Mouse (Mus musculus) c-Kit-positive CD71-positive TER-119-negative erythroid progenitor cells, embryonic 14.5 days (primary cell): ENCODE data around the gene Misp.

Experiments
- DNase-seq: peaks from one replicate; pipeline ENCODE4 v3.0.0-alpha.2; 2013; ENCODE audit warnings: low read depth

Misp gene

DNA sequence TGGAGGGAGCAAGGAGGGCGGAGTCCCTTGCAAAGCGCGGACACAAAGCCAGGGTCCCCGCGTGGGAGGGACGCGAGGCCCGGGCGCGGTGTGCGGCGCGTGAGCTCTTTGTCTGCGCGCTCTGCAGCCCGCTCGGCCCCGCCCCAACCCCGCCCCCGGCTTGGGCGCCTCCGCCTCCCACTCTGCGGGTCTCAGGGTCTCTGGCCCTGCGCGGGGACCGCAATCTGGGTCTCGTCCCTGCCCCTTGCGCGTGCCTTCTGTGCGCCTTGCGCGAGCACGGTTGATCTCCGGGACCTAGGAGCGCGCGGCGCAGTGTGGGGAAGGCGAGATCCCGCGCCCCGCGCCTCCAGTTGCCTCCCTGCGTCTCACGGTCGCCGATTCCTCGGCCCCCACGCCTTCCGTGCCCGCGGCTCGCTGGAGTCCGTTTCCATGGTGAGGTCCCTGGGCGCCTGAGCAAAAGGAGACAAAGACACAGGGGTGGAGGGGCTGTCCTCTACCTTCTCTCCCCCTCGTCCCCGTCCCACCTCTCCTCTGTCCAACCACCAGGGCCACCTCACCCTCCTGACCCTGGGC, 53.6 kb downstream of the Misp start, which contains the start of the genes Prtn3 and Plppr3:
Gene Prtn3 (plus strand): TSS at position 187 of the 573 bp plus-strand sequence.
Gene Plppr3 (minus strand): TSS at position 345 of the 573 bp plus-strand sequence.
- no peak for DNase-seq

DNA sequence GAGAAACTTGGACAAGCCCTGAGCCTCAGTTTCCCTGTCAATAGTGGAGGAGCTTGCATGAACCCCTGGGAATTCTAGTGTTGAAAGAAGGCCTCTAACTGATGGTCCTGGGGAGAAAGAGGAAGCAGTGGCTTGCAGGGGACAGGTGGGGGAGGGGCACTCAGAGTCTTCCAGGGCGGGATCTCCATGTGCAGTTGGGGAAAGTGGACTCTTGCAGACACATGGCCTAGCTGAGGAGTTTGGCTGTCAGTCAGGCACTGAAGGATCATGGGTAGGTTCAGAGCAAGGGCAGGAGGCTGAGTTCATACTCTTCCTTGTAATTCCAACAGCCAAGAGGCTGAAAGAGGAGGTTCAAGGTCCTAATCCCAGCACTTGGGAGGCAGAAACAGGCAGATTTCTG, 56.4 kb downstream of the Misp start:
- DNase-seq, result no peak

DNA sequence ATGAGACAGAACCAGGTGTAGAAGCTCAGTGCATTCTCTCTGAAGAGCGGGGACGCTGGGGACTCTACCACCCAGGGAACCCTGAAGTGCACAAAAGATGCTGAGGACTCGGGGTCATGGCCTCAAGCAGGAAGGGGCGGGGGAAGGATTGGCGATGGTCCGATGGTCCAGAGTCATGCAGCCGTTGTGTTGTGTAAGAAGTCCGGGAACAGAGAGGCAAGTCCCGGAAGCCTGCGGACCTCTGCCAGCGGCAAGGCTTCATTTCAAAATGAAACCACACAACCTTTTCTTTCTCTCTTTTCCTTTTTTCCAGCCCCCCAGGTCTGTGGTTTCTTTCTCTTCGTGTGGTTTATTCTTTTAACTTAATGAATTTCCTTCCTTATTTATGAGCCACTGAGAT, 57.0 kb downstream of the Misp start:
- DNase-seq, result no peak

DNA sequence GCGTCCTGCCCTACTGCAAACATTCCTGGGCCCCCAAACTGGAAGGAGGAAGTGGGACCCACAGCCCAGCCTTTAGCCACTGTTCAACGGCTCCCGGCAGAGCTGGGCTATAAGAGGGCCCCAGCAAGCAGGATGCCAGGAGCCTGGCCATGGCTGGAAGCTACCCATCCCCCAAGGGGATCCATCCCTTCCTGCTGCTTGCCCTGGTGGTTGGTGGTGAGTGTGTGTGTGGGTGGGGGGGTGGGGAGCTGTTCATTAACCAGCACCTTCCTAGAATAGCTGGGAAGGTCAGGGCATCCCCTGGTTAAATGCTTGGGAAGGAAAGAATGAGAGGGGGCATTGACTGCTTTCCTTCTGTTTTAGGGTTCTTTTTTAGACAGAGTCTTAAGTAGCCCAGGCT, 58.7 kb downstream of the Misp start:
- no peak for DNase-seq
